Mouse (Mus musculus): ENCODE data around the gene Gm10974.

Gm10974 gene

DNA sequence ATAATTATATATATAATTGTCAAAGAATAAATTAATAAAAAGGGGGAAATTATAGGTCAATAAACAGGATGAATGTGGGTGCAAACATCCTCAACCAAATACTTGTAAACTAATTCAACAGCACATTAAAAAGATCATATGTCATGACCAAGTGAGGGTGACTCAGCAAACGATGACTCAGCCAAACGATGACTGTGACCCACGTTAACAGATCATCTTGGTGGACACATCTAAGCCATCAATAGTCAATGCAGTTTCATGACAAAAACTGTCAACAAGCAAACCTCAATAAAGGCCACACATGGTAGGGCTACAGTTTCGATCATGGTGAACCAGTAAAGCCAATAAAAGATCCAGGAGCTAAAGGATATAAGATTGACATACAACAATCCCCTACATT, 6.7 kb upstream of the Gm10974 start:
- no peak for DNase-seq (ENCODE audit: low spot score in 2 of 2)

- no peak for DNase-seq (ENCODE audit: low spot score in 2 of 2)
Measured at GRCm38 (mm10) chr7:66364491-66364890, 1.2 kb upstream of the Gm10974 start.

GRCm38 (mm10) chr7:66365411-66365810, 294 bp upstream of the Gm10974 start:
- DNase-seq (ENCODE audit: low spot score in 2 of 2) = no peak

- DNase-seq (ENCODE audit: low spot score in 2 of 2) = no peak
Measured at GRCm38 (mm10) chr7:66369071-66369933, 3.6 kb downstream of the Gm10974 start.

- DNase-seq (ENCODE audit: low spot score in 2 of 2) = no peak
Measured at GRCm38 (mm10) chr7:66369934-66370445, 4.3 kb downstream of the Gm10974 start.

DNA sequence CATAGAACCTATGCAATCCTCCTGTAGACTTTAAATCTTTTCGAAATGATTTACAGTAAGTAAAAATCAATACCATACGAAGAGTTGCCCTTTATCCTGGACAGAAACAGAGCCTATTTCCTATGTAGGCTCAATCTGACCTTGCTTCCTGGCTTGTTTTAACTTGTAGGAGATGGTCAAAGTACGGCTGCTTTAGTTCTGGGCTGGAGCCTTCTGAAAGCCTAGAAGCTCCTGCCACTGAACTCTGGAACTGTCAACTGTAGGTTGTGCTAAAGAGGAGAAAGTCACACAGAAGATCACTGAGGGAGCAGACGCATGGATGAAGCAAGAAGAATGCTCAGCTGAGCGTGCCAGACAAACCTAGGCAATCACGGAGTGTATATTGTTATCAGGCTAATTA, 5.3 kb downstream of the Gm10974 start:
- no peak for DNase-seq (ENCODE audit: low spot score in 2 of 2)

GRCm38 (mm10) chr7:66373391-66373790, 7.7 kb downstream of the Gm10974 start:
- no peak for DNase-seq (ENCODE audit: low spot score in 2 of 2)

DNA sequence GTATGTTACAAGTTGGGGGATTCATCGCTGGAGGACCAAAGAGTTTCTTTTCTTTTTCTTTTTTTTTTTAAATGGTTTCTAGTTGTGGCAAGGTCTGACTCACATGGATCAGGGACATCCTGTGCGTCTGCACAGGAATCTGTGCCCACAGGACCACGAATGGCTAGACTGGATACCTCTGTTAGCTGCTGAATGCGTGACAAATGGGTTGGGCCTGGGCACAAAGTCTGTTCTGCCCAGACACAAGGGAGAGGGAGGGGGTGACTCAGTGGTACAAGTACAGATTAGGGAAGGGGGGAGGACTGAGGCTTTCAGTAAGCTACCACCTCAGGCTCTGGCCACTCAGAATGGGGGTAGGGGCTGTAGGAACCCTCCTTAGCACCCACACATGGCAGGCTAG, 10.0 kb downstream of the Gm10974 start:
- DNase-seq (ENCODE audit: low spot score in 2 of 2) = no peak

DNA sequence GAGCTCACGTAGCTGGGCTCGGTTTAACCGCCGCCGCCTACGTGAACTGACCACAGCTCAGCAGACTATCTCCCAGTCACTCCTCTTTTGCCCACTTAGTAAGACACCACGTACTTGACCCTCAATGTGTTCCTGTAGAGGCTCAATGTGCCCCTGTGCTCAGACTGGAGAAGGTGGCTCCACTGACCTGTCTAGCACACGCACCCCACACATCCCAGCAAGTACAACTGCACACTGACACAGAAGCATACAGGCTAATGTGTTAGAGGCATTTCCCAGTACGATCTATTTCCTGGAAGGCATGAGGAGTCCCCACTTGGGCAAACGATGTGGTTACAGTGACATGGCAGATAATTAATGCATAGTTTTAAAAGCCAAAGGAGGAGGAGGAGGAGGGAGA, 10.9 kb downstream of the Gm10974 start:
- DNase-seq (ENCODE audit: low spot score in 2 of 2) = no peak

GRCm38 (mm10) chr7:66384213-66384612, 18.5 kb downstream of the Gm10974 start:
- no peak for DNase-seq (ENCODE audit: low spot score in 2 of 2)

DNA sequence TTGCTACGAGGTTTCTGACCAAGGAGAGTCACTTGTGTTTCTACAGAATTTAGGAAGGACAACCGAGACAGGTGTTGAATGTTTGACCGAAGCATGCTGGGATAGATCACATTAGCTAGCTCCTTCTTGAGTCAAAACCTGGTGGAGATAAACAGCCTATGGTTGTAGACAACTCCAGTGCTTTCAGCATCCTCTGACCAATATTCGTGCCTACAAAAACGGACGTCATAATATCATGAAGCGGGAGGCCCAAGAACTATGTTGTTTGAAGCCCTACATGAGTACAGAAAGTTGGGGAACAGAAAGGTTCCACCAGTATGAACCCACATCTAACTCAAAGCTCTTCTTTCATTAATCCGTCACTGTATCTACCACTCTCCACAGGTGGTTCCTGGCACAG, 19.2 kb downstream of the Gm10974 start:
- no peak for DNase-seq (ENCODE audit: low spot score in 2 of 2)

DNA sequence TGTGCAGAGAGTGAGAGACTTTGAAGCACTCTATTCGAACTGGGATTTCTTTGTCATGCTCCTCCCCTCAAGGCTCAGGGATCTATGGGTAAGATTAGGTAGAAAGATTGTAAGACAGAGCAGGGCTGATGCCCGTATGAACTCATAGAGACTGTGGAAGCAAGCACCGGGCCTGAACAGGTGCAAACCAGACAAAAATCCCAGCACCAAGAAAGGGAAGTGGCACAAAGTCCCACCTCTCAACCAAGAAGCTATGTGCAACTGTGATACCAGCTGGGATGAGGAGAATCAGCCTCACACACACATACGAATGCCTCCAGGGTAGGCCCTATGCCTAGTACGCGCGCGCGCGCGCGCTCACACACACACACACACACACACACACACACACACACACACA, 20.1 kb downstream of the Gm10974 start:
- DNase-seq (ENCODE audit: low spot score in 2 of 2) = no peak

DNA sequence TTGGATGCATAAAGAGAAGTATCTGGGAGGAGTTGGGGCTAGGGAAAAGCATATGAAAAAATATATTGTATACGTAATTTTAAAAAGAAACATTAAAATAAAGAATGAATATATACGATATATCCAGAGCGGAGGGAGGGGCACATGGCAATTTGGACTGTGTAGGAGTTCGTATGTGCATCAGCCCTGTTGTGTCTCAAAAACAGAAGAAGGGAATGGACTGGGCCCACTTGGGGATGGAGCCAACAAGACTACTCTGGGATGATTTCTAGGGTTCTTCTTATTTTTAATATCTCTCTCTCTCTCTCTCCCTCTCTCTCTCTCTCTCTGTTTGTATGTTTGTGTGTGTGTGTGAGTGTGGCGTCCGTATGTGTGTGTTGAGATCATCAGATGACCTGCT, 20.7 kb downstream of the Gm10974 start:
- no peak for DNase-seq (ENCODE audit: low spot score in 2 of 2)

DNA sequence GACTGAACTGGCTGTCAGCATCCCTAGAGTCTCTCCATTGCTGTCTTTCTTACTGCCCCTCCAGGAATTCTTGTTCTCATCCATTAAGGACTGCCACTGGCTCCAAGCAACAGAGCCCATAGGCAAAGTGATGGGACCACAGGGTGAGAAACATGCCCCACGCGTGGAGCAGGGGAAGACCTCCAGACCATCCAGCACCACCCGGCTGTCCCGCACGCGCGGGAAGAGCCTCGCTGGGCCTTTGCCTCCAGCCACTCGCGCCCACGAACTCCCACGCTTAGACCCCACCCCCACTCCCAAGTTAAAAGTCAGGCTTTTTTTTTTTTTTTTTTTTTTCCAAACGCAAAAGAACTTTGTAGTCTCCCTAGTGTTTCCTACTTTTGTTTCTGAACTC, 21.7 kb downstream of the Gm10974 start:
- no peak for DNase-seq (ENCODE audit: low spot score in 2 of 2)

GRCm38 (mm10) chr7:66387813-66388521, 22.3 kb downstream of the Gm10974 start, which contains the start of gene Lrrk1:
Lrrk1 (minus strand) TSS chr7:66388350.
- peak; percentile 53 to 57 for DNase-seq (ENCODE audit: low spot score in 2 of 2)

DNA sequence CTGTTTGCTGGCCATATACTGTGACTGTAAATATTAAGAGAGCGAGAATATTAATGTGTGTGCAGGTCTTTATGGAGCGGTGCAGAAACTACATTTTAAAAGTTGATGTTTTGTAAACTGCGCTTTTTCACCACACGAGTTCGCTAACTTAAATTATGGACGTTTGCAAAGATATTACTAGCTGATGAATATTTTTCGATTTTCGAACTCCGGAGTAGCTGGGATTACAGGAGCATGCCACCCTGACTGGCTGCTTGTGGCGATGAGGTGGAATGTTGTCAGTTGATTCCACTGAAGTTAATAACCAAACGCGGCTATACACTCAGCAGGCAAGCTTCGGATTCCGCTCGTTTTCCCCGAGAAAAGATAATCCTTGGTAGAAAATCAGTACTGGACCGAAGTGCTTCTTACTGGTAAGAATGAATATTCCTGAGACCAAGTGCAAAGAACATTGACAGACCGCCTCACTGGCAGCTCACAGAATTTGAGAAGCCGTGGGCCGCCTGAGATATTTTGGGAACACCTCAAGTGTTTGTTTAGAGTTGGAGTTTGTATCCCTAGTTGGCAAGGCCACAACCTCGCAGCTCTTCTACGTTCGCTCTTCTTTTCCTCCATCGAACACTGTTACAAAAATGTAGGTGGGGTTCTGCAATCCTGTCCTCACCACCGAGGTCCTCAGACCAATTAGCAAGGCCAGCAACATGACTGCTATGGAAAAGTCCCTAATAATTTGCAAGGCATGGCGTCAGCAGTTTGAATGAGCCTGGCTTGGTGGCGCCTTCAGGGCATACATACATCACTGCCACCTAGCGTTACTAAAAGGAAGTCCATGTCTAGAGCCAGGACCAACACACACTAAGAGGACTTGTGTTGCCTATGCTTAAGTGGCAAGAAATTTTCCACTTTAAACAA, 23.2 kb downstream of the Gm10974 start:
- peak; percentile 38 to 67 for DNase-seq (ENCODE audit: low spot score in 2 of 2)

- no peak for DNase-seq (ENCODE audit: low spot score in 2 of 2)
Measured at GRCm38 (mm10) chr7:66397288-66397687, 31.6 kb downstream of the Gm10974 start.

GRCm38 (mm10) chr7:66401605-66402004, 35.9 kb downstream of the Gm10974 start:
- no peak for DNase-seq (ENCODE audit: low spot score in 2 of 2)

DNA sequence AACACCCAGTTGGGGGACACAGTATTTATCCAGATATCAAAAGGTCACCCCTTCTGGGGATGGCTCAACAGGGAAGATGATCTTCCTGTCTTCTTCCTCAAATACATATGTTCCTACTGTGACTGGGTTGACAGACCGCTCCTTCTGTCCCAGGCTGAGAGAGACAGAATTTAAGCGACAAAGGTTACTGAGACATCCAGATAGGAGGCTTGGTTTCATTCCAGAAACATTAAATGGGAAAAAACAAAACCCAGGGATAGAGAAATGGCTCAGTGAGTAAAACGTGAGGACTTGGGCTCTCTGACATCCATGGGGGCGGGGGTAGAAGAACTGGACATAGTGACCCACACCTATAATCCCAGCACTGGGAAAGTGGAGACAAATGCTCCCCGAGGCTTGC, 37.2 kb downstream of the Gm10974 start:
- DNase-seq (ENCODE audit: low spot score in 2 of 2) = no peak

GRCm38 (mm10) chr7:66404141-66404540, 38.4 kb downstream of the Gm10974 start:
- no peak for DNase-seq (ENCODE audit: low spot score in 2 of 2)

- no peak for DNase-seq (ENCODE audit: low spot score in 2 of 2)
Measured at GRCm38 (mm10) chr7:66404802-66405201, 39.1 kb downstream of the Gm10974 start.

GRCm38 (mm10) chr7:66405541-66405940, 39.8 kb downstream of the Gm10974 start:
- DNase-seq (ENCODE audit: low spot score in 2 of 2) = no peak

Data from urinary bladder, adult 18-20 months (tissue).